Mouse (Mus musculus): ENCODE measurements around the gene Clcn5.

Clcn5 gene

GRCm38 (mm10) chrX:7319089-7319721 lies at the start of gene Clcn5:
Gene Clcn5, minus strand, starts transcription at chrX:7319358.
- DNase-seq: peak; percentile 93 to 96

- no peak for DNase-seq
Observed at GRCm38 (mm10) chrX:7325455-7325854, 6.3 kb upstream of the Clcn5 start.

DNA sequence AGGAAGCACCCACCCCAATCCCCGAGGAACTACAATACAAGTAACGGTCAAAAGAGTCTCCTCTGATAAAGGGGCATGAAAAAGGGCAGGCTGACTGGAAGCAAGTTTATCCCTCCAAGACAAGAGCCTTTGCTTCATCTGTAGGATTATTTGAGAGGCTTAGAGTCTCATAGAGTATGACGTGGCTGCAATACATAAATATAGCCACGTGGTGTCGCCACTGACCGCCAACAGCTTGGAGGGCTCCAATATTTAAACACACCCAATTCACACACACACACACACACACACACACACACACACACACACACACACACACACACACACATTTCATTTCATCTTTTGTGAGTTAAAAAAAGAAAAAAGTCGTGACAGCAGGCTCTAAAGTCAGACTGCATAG lies 3.1 kb upstream of the Clcn5 start:
- peak; percentile 61 to 70 for DNase-seq

GRCm38 (mm10) chrX:7320571-7320970 lies 1.4 kb upstream of the Clcn5 start:
- DNase-seq: no peak

DNA sequence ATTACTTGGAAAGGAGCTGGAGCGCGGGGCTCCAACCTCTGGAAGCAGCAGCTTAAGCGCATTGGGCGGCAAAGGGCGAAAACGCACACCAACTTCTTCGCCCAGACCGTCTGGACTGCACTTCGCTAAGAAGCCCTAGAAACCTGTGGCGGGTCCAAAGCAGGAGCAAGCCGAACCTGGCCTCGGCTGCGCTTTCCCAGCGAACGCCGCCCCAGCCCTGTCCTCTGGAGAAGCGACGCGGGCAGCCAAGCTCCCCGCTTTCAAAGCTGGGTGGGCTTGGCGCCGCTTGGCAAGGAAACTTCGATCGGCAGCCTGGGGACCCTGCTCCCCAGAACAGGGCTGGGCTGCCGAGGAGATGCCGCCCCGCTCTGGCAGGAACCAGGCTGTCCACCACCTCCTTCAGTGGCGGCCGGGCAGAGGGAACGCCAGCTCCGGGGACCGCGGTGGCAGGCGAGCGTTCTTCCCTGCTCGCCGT lies 570 bp downstream of the Clcn5 start:
- no peak for DNase-seq

- DNase-seq: no peak
Observed at GRCm38 (mm10) chrX:7315115-7315514, 4.0 kb downstream of the Clcn5 start.

DNA sequence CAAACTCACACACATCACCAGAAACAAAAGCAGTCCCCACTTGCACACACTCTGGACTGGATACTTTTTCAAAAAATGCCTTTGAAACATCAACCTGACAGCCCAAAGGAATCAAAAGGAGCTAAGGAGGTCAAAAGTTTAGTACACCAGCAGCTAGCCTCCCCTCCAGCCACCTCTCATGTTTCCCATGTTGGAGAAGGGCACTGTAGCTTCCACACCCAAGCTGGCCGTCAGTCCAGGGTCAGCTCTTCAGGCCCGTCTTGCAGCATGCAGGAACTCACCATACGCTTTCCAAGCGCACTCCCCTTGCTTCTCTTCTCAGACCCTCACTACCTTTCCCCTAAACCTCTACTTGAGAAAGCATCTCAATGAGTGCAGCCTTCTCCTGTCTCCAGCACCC lies 4.5 kb downstream of the Clcn5 start:
- DNase-seq: no peak

DNA sequence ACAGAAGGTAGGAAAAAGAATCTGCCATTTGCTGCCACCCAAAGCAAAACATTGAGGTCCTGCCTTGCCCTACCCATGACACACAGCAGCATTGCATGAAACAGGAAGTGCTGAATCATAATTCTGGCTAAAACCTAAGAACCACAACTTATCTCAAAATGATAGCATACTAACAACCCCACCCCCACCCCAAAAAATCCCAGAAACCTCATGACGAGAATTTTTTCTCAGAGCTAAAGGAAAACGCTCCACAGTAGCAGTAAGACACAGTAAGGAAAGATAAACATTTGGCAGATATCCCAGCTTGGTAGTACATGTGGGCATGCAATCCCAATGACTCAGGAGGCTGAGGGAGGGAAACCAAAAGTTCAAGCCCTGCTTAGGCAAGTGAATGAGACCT lies 10.9 kb downstream of the Clcn5 start:
- DNase-seq: no peak

DNA sequence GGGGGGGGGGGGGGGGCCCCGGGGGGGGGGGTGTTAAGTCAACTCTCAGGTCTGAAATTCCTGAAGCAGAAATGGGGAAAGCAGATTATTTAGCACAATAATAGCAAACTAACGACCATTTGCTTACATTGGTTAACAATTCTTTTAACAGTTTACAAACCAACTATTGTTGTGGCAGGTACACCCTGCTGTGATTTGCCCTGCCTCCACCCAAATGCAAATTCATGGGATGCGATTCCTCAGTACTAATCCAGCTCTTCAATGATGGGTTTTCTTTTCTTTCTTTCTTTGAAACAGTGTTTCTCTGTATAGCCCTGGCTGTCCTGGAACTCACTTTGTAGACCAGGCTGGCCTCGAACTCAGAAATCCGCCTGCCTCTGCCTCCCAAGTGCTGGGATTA lies 12.3 kb downstream of the Clcn5 start:
- no peak for DNase-seq

- no peak for DNase-seq
Observed at GRCm38 (mm10) chrX:7292981-7293380, 26.2 kb downstream of the Clcn5 start.

- DNase-seq: no peak
Observed at GRCm38 (mm10) chrX:7292151-7292768, 26.9 kb downstream of the Clcn5 start.

- DNase-seq: no peak
Observed at GRCm38 (mm10) chrX:7288976-7289375, 30.2 kb downstream of the Clcn5 start.

GRCm38 (mm10) chrX:7287051-7287734 lies 32.0 kb downstream of the Clcn5 start:
- DNase-seq: no peak

DNA sequence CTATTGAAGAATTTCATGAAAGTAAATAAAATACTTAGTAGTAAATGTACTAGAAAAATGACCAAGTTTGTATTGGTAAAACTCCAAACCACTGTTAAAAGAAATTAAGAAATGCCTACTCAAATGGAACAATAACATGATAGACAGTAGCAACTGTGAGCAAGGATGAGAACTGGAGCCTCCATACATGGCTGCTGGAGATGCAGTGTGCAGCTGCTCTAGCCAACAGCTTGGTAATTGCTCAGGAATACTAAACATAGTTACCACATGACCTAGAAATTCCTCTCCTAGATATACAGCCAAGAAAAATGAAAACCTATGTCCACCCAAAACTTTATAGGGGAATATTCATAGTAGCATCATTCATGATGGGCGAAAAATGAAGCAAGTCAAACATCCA lies 36.5 kb downstream of the Clcn5 start:
- DNase-seq: no peak

DNA sequence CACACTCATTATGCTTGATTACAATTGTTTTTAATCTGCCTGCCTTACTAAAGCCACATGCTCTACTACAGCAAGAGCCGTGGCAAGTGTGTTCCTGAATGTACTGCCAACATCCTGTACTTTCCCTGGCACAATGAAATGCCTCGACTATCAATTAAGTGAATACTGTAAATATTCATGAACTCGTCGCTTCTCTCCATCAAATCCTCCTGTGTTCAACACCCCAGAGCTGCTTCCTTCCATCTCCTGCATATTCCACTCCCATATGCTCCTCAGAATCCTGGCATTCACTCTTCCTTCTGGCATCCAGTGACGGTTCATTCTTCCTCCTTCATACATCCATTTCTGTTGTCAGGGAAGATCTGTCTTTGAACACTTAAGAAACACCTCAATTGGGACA lies 39.4 kb downstream of the Clcn5 start:
- no peak for DNase-seq

DNA sequence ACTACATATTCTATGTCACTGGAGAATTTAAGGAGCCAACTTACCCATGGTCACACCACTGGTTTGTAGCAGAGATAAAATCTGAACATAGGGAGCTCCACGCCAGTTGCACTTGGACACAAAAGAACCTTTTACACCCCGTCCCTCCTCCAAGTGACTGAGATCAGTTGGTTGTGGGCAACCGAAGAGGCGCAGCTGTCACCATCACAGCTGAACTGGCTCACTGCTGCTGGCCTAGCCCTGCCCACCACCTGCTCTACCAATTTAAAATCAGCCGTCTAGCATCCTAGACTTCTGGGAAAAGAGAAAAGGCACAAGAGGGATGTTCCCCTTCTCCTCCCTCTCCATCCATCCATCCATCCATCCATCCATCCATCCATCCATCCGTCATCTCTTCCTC lies 42.6 kb downstream of the Clcn5 start:
- DNase-seq: no peak

- DNase-seq: no peak
Observed at GRCm38 (mm10) chrX:7261149-7261548, 58.0 kb downstream of the Clcn5 start.

- DNase-seq: no peak
Observed at GRCm38 (mm10) chrX:7260400-7261113, 58.6 kb downstream of the Clcn5 start.

DNA sequence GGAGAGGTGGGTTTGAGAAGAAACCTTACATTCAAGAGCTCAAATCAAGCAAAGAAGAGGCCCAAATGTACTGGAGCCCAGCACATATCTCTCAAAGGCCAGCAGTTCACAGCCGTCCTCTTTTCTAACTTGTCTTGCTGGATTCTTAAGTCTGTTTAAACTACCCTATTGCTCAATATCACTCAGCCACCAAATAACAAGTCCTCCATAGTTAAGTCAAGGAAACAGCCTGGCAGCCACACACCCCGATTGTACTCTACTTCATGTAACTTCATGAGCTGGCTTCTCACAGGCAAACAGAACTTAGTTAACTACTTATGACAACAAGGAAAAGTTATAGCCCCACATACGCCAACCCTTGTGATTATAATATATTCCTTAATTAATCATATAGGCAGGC lies 59.4 kb downstream of the Clcn5 start:
- DNase-seq: no peak

DNA sequence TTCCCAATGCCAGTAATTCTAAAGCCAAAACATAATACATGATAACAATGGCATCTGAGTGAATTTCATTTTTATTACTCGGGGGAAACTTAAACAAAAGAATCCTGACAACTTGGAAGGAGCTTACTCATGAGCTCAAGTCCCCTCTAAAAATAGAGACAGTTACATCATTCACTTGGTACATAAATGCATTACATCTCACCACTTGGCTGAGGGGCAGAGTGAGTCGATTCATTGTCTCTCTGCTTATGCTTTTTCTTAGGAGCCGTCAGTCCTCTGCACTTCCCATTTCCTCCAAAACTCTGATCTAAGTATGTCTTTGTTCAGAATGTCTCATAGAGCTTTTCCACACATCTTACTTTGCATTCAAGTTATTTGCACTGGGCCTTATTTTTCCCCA lies 63.1 kb downstream of the Clcn5 start:
- no peak for DNase-seq

- DNase-seq: no peak
Observed at GRCm38 (mm10) chrX:7204099-7204498, 115.1 kb downstream of the Clcn5 start.

DNA sequence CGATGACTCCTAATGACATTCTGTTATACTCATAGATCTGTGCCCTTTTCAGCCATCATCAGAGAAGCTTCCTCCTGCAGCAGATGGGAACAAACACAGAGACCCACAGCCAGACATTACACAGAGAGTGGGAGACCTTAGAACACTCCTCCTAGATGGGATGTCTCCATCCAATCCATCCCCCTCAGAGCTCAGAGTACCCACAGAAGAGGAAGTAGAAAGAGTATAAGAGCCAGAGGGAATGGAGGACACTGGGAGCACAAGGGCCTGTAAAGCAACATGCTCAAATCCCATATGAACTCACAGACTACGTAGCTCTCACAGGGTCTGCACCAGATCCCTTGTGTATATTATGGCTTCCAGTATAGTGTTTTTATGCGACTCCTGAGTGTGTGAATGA lies 115.6 kb downstream of the Clcn5 start:
- DNase-seq: no peak

- DNase-seq: no peak
Observed at GRCm38 (mm10) chrX:7197833-7198232, 121.3 kb downstream of the Clcn5 start.

GRCm38 (mm10) chrX:7190816-7191215 lies 128.3 kb downstream of the Clcn5 start:
- no peak for DNase-seq
